ENCODE assay signal across 9 mouse cellular contexts in the genomic region with DNA sequence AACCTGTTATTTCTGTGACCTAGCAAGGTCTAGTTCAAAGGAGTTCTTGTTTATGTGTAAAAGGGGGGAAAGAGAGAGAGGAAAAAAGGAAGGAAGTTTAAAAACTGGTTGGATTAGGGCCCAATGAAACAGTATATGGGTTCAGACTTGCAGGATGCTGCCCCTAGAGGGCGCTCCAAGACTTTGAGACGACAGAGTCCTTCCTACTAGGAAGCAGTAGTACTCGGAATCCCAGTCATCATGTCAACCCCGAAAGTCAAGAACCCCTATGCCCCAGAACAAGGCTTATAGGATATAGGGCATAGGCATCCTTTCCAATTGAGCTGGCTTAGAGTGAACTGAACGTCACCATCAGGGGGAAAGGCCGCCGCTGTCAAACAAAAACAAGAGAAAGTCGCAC. TPM values are rescaled to one million over a fixed set of nuclear protein-coding genes. Genes with fewer than 3 reads are reported as not detected.
DNase-seq lines count a peak whose midpoint lies in the region; ATAC-seq and TF ChIP-seq lines count a peak whose summit lies in the region.
"Had no signal": no experiment of that assay in that cellular context is flagged by ENCODE, and none has a peak within 500 bp of the region (broad histone marks: within the 10 kb centered on the region; RNA-seq: fewer than 3 reads in every experiment).

No protein-coding gene starts in this region.

- H3K9me3 ChIP-seq in hindbrain, embryonic 15.5 days = no peaks in the 10 kb centered on the region
- no peaks in the 10 kb centered on the region for H3K9me3 ChIP-seq in midbrain, embryonic 13.5 days

- no peak overlapping the region for H3K4me3 ChIP-seq in cerebellum, adult 2 months (replicated peaks; ENCODE audit: insufficient read depth, low read depth, low read length)
- no peak overlapping the region for H3K4me3 ChIP-seq in hindbrain, embryonic 15.5 days
- no peak overlapping the region for H3K4me3 ChIP-seq in midbrain, embryonic 13.5 days (replicated peaks)
- H3K4me3 ChIP-seq in testis, adult 2 months (ENCODE audit: control insufficient read depth, low read depth, low read length) = peak overlapping the region; percentile 63

- no peaks in the 10 kb centered on the region for H3K36me3 ChIP-seq in hindbrain, embryonic 15.5 days
- no peaks in the 10 kb centered on the region for H3K36me3 ChIP-seq in midbrain, embryonic 13.5 days
- H3K36me3 ChIP-seq in testis, adult 2 months (ENCODE audit: control insufficient read depth, insufficient read depth, low read length) = no peaks in the 10 kb centered on the region

- TF ChIP-seq CTCF in cerebellum, adult 2 months (IDR thresholded peaks at IDR 0.05; ENCODE audit: borderline replicate concordance, insufficient read depth, low read depth, low read length) = peak; percentile 88
- peak; percentile 31; the same call in 1 of the 2 replicates for TF ChIP-seq CTCF in testis, adult 2 months (IDR thresholded peaks at IDR 0.05; ENCODE audit: control insufficient read depth, insufficient read depth, insufficient replicate concordance, low read depth, low read length)

- no peak for TF ChIP-seq POLR2A in cerebellum, adult 2 months (IDR thresholded peaks at IDR 0.05; ENCODE audit: borderline replicate concordance, insufficient read depth, low read length)
- TF ChIP-seq POLR2A in testis, adult 2 months (IDR thresholded peaks at IDR 0.05; ENCODE audit: control insufficient read depth, low read depth, low read length) = no peak

- peak; percentile 82 to 86 for DNase-seq in left cerebral cortex, adult 18-20 months (ENCODE audit: low spot score in 2 of 2)
- DNase-seq in left cerebral cortex, adult 8-10 months (ENCODE audit: low spot score in 2 of 2) = no peak
- peak; percentile 56 to 71 for DNase-seq in cerebellum, adult 2 months
- peak; percentile 84 for DNase-seq in forelimb bud, embryonic 11.5 days (ENCODE audit: low read depth, low spot score)
- peak; percentile 51 to 83 for DNase-seq in left cerebral cortex, postnatal 10 days (ENCODE audit: extremely low spot score in 1 of 2, low spot score in 2 of 2)

- 48% methylated on average over 8 of the region's 8 CpGs for WGBS in cerebellum, adult 2 months
- WGBS in hindbrain, embryonic 15.5 days = 45% methylated on average over 8 of the region's 8 CpGs
- WGBS in midbrain, embryonic 13.5 days = 35% methylated on average over 8 of the region's 8 CpGs

- H3K4me1 ChIP-seq in cerebellum, adult 2 months (ENCODE audit: control insufficient read depth, insufficient read depth, low read length) = no peaks in the 10 kb centered on the region
- no peaks in the 10 kb centered on the region for H3K4me1 ChIP-seq in hindbrain, embryonic 15.5 days (replicated peaks)
- no peaks in the 10 kb centered on the region for H3K4me1 ChIP-seq in midbrain, embryonic 13.5 days (replicated peaks)
- no peaks in the 10 kb centered on the region for H3K4me1 ChIP-seq in testis, adult 2 months (ENCODE audit: control insufficient read depth, insufficient read depth, low read length)

- intact Hi-C loops in left cerebral cortex, postnatal 10 days (cut with DNase I) = loop anchor here (5.0 kb wide), 1 partner anchor 490 kb away; no protein-coding TSS in a partner anchor

- peak; percentile 80 for ATAC-seq in hindbrain, embryonic 15.5 days (ENCODE audit: low FRiP score, low read depth)
- ATAC-seq in midbrain, embryonic 13.5 days = peak; percentile 70; the same call in 1 of the 2 replicates

- H3K4me2 ChIP-seq in hindbrain, embryonic 15.5 days = no peak overlapping the region
- no peak overlapping the region for H3K4me2 ChIP-seq in midbrain, embryonic 13.5 days (replicated peaks)

- no peak overlapping the region for H3K9ac ChIP-seq in hindbrain, embryonic 15.5 days
- H3K9ac ChIP-seq in midbrain, embryonic 13.5 days (replicated peaks) = no peak overlapping the region

- H3K27ac ChIP-seq in cerebellum, adult 2 months (ENCODE audit: insufficient read depth, low read length) = no peak overlapping the region
- H3K27ac ChIP-seq in hindbrain, embryonic 15.5 days (replicated peaks) = no peak overlapping the region
- no peak overlapping the region for H3K27ac ChIP-seq in midbrain, embryonic 13.5 days
- no peak overlapping the region for H3K27ac ChIP-seq in testis, adult 2 months (ENCODE audit: control insufficient read depth, insufficient read depth, low read depth, low read length)

- H3K27me3 ChIP-seq in cerebellum, adult 2 months (ENCODE audit: control insufficient read depth, insufficient read depth, low read length) = no peaks in the 10 kb centered on the region
- H3K27me3 ChIP-seq in hindbrain, embryonic 15.5 days = no peaks in the 10 kb centered on the region
- H3K27me3 ChIP-seq in midbrain, embryonic 13.5 days = no peaks in the 10 kb centered on the region
- H3K27me3 ChIP-seq in testis, adult 2 months (ENCODE audit: control insufficient read depth, insufficient read depth, low read length) = no peaks in the 10 kb centered on the region

RNA-seq across cellular contexts. Expression of a gene that starts 50.0 kb away (rescaled TPM):
- 10 to 100 TPM; 49.5 to 50.7 TPM for total RNA-seq in left cerebral cortex, adult 18-20 months (2021)
- total RNA-seq in left cerebral cortex, adult 8-10 months (2022) = 10 to 100 TPM; 46.7 to 58.2 (median 53.1) TPM
- polyA plus RNA-seq in cerebellum, adult 2 months (2012; rRNA removed) = 64.4 and 67.5 TPM in 2 replicates
- 25.4 and 27.7 TPM in 2 replicates for polyA plus RNA-seq in hindbrain, embryonic 15.5 days (2015; fragmentation: Nextera tagmentation; extraction: Ambion mirVana)
- total RNA-seq in left cerebral cortex, postnatal 10 days (2021) = 10 to 100 TPM; 38.6 to 38.8 TPM
- polyA plus RNA-seq in midbrain, embryonic 13.5 days (2015; fragmentation: Nextera tagmentation; extraction: Ambion mirVana) = 29.3 and 30.3 TPM in 2 replicates
- polyA plus RNA-seq in testis, adult 2 months (2012; rRNA removed) = 4.3 and 5.4 TPM in 2 replicates
- total RNA-seq: neutrophil, adult 5-6 weeks had no signal

Comparison
In these comparisons a context has a peak if more than half of its experiments do, and no peak if none do; other contexts are left out.
1. DNase-seq: peak in left cerebral cortex, adult 18-20 months (2 of 2), cerebellum, adult 2 months (2 of 2), forelimb bud, embryonic 11.5 days (single experiment) and left cerebral cortex, postnatal 10 days (2 of 2); none in left cerebral cortex, adult 8-10 months (0 of 2).